Mouse (Mus musculus) splenic B cell, adult 2 months (primary cell): ENCODE results near the gene Ccdc96.
A peak's percentile ranks its signal among the peaks of the same experiment; 100 is the strongest.

ENCODE experiments used
- DNase-seq: peaks from one replicate; pipeline ENCODE4 v3.0.0-alpha.2; 2011; ENCODE audit warnings: low read depth, low spot score
- H3K27me3 ChIP-seq: 2 replicates; pipeline ENCODE4 v1.6.1; 2012; ENCODE audit warnings: mild to moderate bottlenecking, low read length, moderate library complexity, mixed read lengths; ENCODE audit not compliant: control insufficient read depth, poor library complexity, insufficient read depth, severe bottlenecking
- H3K36me3 ChIP-seq: 2 replicates; pipeline ENCODE4 v1.6.1; 2012; ENCODE audit warnings: mild to moderate bottlenecking, low read length, moderate library complexity, mixed read lengths; ENCODE audit not compliant: control insufficient read depth, poor library complexity, insufficient read depth, severe bottlenecking

Ccdc96 gene

DNA sequence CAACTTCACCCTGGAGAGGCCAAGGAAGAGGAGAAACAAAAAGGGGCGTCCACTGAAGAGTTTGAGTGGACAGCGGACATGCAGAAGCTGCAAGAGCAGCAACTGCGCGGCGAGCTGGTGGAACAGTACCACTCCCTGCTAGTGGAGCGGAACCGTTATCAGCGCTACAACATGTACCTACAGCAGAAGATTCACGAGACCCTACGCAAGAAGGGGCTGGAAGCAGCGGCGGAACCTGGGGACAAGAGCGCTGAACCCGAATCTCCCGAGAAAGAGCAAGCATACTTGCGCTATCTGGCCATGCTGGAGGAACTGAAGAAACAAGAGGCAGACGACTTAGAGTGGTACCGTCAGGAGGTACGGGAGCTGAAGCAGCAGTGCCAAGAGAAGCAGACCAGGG is 918 bp downstream of the Ccdc96 start:
- DNase-seq = peak; percentile 39
- H3K36me3 ChIP-seq = no peaks in the 10 kb centered on the region; the same call in 1 of the 2 replicates
- H3K27me3 ChIP-seq = no peaks in the 10 kb centered on the region

DNA sequence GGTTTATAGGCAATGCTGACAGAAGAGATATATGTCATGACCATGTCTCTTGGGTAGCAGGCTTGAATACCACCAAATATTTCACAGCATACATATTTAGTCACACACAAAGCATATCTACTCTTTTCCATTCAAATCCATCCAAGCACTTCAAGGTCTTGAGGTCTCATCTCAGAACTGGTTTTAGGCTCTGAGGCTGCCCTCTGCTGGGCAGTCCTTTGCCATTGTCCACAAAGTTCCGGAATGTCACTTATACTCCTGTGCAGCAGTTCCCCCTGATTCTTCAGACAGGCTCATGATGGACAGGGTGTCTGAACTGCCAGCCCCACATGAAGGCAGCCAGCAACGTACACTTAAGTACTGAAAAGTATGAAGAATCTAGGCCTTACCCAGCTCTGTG is 4.8 kb downstream of the Ccdc96 start:
- Histone ChIP-seq H3K36me3 (peaks cover 13% of the 10 kb centered on the region), H3K27me3 (no peaks in the 10 kb centered on the region)
- DNase-seq = peak; percentile 63

DNA sequence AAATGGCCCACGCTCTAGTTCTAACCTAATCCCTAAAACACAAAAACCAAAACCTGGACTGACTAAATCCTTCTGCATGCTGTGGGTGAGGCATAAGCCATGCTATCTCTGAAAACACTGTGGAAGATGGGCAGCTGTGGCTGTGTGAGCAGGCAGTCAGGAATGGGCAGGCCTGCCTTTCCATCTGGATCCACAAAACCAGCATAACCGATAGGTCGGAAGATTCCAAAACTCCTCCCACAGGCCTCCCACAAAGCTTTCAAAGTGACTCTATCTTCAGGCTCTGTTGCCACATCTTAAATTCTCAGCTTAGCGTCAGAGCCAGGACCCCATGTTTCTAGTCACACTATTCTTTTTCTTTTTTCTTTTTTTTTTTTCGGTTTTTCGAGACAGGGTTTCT is 9.5 kb downstream of the Ccdc96 start:
- H3K36me3 ChIP-seq = peaks cover 19% of the 10 kb centered on the region
- no peak for DNase-seq
- H3K27me3 ChIP-seq = no peaks in the 10 kb centered on the region

DNA sequence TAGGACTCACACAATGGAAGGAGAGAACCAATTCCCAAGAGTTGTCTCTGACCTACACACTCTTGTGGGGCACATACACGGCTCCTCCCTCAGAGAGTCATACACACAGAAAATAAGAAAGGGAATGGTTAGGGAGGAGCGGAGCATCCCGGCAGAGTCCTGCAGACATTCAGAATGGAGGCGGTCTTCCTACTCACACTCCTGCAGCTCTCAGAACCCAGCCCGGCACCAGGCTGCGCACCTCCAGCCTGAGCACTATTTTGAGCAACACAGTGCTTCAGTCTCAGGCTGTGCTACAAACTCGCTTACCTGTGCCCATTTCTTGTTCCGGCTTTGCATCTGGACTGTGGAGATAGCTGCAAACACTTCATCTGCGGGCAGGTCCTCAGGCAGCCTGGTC is 10.3 kb downstream of the Ccdc96 start:
- H3K27me3 ChIP-seq = no peaks in the 10 kb centered on the region
- no peak for DNase-seq
- peaks cover 19% of the 10 kb centered on the region for H3K36me3 ChIP-seq

DNA sequence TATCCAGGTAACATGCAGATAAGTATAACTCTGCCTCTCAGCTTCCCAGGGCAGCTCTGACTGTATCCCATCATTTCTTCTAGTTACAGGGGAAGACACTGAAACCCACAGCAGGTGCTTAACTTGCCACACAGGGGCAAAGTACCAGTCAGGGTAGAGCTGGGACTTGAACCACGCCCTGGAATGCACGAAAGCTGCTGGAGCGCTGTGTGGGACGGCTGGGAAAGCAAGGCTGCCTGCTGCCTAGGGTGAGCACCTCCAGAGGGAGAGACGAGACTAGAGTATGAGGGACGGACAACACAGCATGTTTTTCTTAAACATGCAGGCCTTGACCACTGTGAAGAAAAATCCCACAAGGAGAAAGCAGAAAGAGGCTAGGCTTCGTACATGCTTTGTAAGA is 20.8 kb downstream of the Ccdc96 start:
- DNase-seq = no peak
- H3K27me3 ChIP-seq = no peaks in the 10 kb centered on the region
- peaks cover 14% of the 10 kb centered on the region for H3K36me3 ChIP-seq

DNA sequence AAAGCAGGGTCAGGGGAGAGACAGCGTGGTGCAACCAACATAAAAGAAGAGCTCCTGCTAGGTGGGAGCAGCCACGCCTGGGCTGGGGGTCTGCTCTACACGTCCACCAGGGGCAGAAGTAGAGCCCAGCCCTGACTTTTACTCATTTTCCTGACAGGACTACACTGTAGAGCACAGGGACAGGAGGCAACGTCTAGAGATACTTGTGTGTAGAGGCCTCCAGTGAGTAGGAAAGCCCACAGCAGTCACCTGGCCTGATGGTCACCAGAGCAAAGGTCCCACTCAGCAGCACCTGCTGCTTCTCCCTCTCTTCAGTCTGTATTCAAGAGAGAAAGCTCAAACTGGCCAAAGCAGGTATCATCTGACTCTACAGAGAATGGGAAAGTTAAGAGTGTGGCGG is 21.3 kb downstream of the Ccdc96 start:
- Histone ChIP-seq H3K27me3 (no peaks in the 10 kb centered on the region), H3K36me3 (peaks cover 16% of the 10 kb centered on the region)
- DNase-seq = no peak

DNA sequence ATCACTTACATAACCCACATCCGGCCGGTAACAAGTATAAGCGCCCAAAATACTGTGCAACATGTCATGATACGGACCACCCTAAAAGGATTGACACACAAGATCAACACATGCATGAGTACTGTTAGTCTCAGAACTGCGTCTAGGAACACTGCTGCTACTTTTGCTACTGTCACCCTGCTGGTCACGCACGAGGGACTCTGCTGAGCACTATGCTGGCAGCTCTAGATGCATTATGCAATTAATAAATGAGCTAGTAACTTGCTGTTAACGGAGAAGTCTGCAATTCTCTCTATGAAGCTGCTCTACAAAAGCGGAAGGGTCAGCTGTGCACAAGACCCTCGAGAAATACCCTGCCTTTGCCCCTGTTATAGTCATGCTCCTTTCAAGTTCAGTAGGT is 24.0 kb downstream of the Ccdc96 start:
- Histone ChIP-seq H3K36me3 (peaks cover 12% of the 10 kb centered on the region), H3K27me3 (no peaks in the 10 kb centered on the region)
- DNase-seq = no peak

DNA sequence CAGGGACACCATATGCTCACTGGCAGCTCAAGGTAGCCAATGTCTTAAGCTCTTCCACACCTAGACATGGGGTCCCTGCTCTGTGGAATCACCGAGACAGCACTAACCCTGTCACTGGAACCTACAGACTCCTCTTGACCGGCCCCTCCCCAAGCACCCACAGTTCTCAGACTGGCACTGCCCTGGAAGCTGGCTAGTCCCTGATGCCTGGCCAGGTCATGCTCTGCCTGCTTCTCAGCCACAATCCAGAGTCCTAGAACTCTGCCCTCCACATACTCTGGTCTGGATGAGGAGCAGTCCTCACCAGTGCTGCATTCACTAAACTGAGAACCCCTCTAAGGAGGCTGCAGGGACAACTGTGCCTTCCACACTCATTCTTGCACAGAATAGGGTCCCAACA is 26.6 kb downstream of the Ccdc96 start:
- Histone ChIP-seq H3K27me3 (no peaks in the 10 kb centered on the region), H3K36me3 (peaks cover 9% of the 10 kb centered on the region)
- DNase-seq = no peak

DNA sequence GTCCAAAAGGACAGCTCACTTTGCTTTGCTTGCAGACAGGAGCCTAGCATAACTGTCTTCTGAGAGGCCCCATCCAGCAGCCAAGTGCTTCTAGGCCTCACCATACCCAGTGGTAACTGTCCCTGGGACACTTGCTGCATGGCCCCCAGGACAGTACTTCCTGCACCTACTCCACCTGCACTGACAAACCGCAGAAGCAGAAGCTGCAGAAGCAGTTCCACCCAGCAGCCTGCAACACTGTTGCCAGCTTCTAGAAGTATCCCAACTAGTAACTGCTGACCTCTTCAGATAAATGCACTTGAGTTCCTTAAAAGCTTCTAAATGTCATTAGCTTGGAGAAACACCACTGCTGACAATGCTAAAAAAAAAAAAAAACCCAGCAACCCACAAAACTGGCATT is 30.7 kb downstream of the Ccdc96 start:
- DNase-seq = no peak
- H3K27me3 ChIP-seq = no peaks in the 10 kb centered on the region
- H3K36me3 ChIP-seq = peaks cover 13% of the 10 kb centered on the region

DNA sequence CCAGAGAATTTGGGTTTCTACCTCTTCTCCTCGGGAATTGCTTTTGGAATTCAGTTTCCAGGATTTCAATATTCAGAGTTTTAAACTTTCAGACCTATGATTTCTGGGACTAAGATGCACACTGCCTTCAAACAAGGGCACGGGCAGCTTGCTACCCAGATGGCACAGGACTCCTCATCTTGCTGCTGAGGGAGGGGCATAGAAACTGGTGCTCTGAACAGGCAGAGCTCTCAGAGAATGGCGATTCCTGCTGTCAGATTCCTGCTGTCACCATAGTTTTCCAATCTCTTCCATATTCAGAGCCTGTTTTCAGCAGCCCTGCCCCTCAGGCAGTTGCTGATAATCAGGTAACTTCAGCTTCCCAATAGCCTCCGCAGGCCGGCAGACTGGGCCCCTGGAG is 31.2 kb downstream of the Ccdc96 start:
- no peak for DNase-seq
- Histone ChIP-seq H3K36me3 (peaks cover 10% of the 10 kb centered on the region), H3K27me3 (no peaks in the 10 kb centered on the region)

DNA sequence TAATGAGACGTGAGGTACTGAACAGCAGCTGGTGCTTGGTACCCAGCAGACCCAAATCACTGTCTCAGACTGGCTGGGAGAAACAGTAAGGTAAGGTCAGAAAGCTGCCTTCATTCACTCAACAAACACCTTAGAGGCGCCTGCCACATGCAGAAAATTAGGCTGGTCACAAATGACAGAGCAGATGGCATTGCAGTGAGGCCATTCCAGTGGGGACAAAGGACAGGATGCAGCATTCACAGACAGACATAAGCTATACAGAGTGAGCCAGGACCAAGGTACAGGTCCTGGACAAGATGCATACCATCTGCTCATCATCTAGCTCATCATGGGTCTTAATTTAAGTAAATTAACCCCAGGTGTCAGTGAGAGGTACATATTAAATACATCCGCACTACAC is 33.2 kb downstream of the Ccdc96 start:
- H3K36me3 ChIP-seq = peaks cover 10% of the 10 kb centered on the region
- no peaks in the 10 kb centered on the region for H3K27me3 ChIP-seq
- DNase-seq = no peak

DNA sequence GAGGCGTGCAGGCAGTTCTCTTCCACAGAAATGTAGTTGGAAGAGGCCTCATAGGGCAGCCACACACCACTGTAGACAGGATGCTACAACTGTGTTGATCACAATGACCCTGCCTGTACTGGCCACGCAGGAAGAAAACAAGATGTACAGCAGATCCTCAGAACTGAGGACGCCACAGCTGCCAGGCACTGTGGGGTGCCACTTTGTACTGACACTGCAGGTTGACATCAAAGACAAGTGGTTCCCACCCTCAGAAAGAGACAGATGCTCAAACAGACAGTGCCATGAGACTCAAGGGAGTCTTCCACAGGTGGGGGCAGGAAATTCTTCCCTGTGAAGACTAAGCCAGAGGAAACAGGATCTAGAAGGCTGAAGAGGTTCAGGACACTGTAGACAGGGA is 35.4 kb downstream of the Ccdc96 start:
- no peaks in the 10 kb centered on the region for H3K27me3 ChIP-seq
- DNase-seq = no peak
- H3K36me3 ChIP-seq = peaks cover 10% of the 10 kb centered on the region

DNA sequence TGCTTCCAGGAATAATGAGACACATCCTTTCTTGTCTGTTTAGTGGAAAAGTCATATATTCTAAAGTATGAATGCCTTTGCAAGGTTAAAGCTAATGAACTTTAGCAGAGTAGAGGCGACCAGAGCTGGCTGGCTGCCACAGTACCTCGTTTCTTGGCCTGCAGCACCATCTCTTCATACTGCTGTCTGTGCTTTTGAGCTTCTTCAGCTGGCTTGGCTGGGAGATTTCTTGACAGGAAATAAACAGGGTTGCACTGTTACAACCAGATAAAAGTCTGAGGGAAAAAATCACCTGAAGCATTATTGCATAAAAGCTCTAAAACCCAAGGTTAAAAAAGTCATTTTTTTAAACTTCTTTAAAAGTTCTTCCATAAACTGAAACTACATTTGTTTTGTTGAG is 38.4 kb downstream of the Ccdc96 start:
- DNase-seq = no peak
- no peaks in the 10 kb centered on the region for H3K27me3 ChIP-seq
- H3K36me3 ChIP-seq = peaks cover 10% of the 10 kb centered on the region

DNA sequence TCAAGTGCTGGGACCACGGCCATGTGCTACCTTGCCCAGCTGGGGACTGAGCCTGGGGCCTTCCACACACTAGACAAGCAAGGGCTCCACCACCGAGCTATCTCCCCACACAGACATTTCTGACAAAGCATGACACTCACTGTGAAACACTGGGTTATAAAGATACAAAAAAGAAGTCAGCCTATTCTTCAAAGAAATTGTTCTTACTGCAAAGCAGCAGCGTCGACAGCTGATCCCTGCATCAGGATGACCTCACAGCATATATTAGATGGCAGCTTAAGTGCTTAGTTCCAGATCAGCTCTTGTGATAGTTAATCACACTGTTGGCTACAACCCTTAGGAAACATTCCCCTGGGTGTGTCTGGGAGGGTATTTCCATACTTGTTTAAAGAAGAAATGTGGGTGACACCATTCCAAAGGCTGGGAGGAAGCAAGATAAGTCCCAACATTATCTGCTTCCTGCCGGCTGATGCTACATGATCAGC is 38.9 kb downstream of the Ccdc96 start:
- no peak for DNase-seq
- Histone ChIP-seq H3K27me3 (no peaks in the 10 kb centered on the region), H3K36me3 (peaks cover 9% of the 10 kb centered on the region)

DNA sequence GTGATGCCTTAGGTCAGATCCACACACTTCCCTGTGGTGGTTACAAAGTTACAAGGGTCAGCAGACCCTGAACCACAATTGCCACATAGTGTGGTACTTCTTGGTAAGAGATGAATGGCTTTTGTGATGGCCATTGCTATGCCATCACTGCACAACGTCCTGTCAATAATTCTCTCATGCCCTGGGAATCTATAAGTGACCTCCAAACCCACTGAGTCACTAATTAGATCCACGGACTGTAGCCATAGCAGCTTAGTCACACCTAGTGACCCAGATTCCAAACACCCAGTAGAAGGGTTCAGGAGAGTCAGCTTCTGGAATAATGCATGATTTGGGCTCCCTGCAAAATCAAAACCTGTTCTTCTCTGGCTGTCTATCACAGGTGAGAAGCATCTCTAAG is 40.8 kb downstream of the Ccdc96 start:
- H3K36me3 ChIP-seq = peaks cover 3% of the 10 kb centered on the region
- no peak for DNase-seq
- no peaks in the 10 kb centered on the region for H3K27me3 ChIP-seq

DNA sequence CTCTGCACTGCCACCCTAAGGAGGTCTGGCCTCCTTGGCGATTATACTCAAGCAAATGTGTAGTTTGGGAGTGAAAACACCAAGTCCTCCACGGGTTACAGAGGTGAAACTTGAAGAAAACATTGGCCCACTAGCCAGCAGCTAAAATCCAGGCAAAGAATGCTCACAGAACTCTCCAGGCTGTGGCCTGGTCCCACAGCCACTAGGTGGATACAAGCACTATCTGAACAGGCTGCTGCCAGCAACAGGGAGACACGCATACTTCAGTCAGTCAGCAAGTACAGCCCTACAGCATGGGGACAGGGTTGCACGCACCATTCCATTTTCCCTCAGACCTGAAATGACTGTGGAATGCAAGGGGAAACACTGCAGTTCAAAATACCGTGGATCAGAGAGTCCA is 41.9 kb downstream of the Ccdc96 start:
- Histone ChIP-seq H3K27me3 (no peaks in the 10 kb centered on the region), H3K36me3 (peaks cover 2% of the 10 kb centered on the region)
- peak; percentile 65 for DNase-seq
